ENCODE assay signal across 9 mouse cellular contexts in genomic region chr2:164442315-164443050, GRCm38 (mm10). TPM values are rescaled to one million over a fixed set of nuclear protein-coding genes. Genes with fewer than 3 reads are reported as not detected.
DNase-seq lines count a peak whose midpoint lies in the region; ATAC-seq and TF ChIP-seq lines count a peak whose summit lies in the region.
"Had no signal": no experiment of that assay in that cellular context is flagged by ENCODE, and none has a peak within 500 bp of the region (broad histone marks: within the 10 kb centered on the region; RNA-seq: fewer than 3 reads in every experiment).

No protein-coding gene starts in this region.

- no peak for TF ChIP-seq CTCF in embryonic fibroblast, embryonic 13.5 days (IDR thresholded peaks at IDR 0.05; ENCODE audit: borderline replicate concordance, insufficient read depth, low read length)

- H3K9ac ChIP-seq in limb, embryonic 12.5 days (replicated peaks) = peak overlapping the region; percentile 77
- peak overlapping the region; percentile 63 for H3K9ac ChIP-seq in midbrain, embryonic 14.5 days (replicated peaks; ENCODE audit: low read length)

- 2% methylated on average over 29 of the region's 29 CpGs for WGBS in limb, embryonic 12.5 days
- 2% methylated on average over 29 of the region's 29 CpGs for WGBS in midbrain, embryonic 14.5 days

- H3K4me2 ChIP-seq in limb, embryonic 12.5 days = peak overlapping the region; percentile 87
- peak overlapping the region; percentile 96 for H3K4me2 ChIP-seq in midbrain, embryonic 14.5 days (ENCODE audit: low read length)

- no peaks in the 10 kb centered on the region for H3K36me3 ChIP-seq in limb, embryonic 12.5 days
- no peaks in the 10 kb centered on the region for H3K36me3 ChIP-seq in midbrain, embryonic 14.5 days (ENCODE audit: control insufficient read depth, insufficient read depth, low read length)

- no peak; the same call in 1 of the 2 replicates for TF ChIP-seq POLR2A in embryonic fibroblast, embryonic 13.5 days (IDR thresholded peaks at IDR 0.05; ENCODE audit: low read depth, low read length)

- peak; percentile 52 for ATAC-seq in limb, embryonic 12.5 days (ENCODE audit: insufficient number of reproducible peaks, insufficient read depth, low FRiP score, low TSS enrichment, low read depth)
- peak; percentile 24; the same call in 1 of the 2 replicates for ATAC-seq in midbrain, embryonic 14.5 days (ENCODE audit: low FRiP score, low TSS enrichment)

- no peaks in the 10 kb centered on the region for H3K9me3 ChIP-seq in limb, embryonic 12.5 days
- no peaks in the 10 kb centered on the region for H3K9me3 ChIP-seq in midbrain, embryonic 14.5 days (ENCODE audit: control insufficient read depth, low read length)

- DNase-seq in spleen, adult 18-20 months = peak; percentile 26 to 44
- no peak for DNase-seq in spleen, postnatal 14 days (ENCODE audit: low spot score in 2 of 2)
- DNase-seq in heart, postnatal 10 days = peak; percentile 51 to 63
- peak; percentile 28 for DNase-seq in midbrain, embryonic 14.5 days
- DNase-seq in retina, postnatal 1 day = no peak
- no peak for DNase-seq in frontal cortex, postnatal 25 days (ENCODE audit: low spot score in 2 of 2)

- intact Hi-C loops in heart, postnatal 10 days (cut with DNase I) = no loop called here

- peaks cover 17% of the 10 kb centered on the region for H3K27me3 ChIP-seq in limb, embryonic 12.5 days
- peaks cover 15% of the 10 kb centered on the region for H3K27me3 ChIP-seq in midbrain, embryonic 14.5 days (ENCODE audit: control insufficient read depth, insufficient read depth, low read length)

- peak overlapping the region; percentile 68 for H3K27ac ChIP-seq in embryonic fibroblast, embryonic 13.5 days (ENCODE audit: insufficient read depth, low read length)
- H3K27ac ChIP-seq in limb, embryonic 12.5 days = peak overlapping the region; percentile 45; the same call in 1 of the 2 replicates
- no peak overlapping the region for H3K27ac ChIP-seq in midbrain, embryonic 14.5 days (replicated peaks; ENCODE audit: low read depth, low read length)

- H3K4me3 ChIP-seq in embryonic fibroblast, embryonic 13.5 days (ENCODE audit: insufficient read depth, low read length) = peak overlapping the region; percentile 66
- peak overlapping the region; percentile 64 for H3K4me3 ChIP-seq in limb, embryonic 12.5 days (replicated peaks)
- peak overlapping the region; percentile 43 for H3K4me3 ChIP-seq in midbrain, embryonic 14.5 days (replicated peaks; ENCODE audit: low read depth, low read length)

- peaks cover 10% of the 10 kb centered on the region for H3K4me1 ChIP-seq in embryonic fibroblast, embryonic 13.5 days (ENCODE audit: control insufficient read depth, insufficient read depth, low read length)
- peaks cover 46% of the 10 kb centered on the region for H3K4me1 ChIP-seq in limb, embryonic 12.5 days (replicated peaks)
- H3K4me1 ChIP-seq in midbrain, embryonic 14.5 days (ENCODE audit: control insufficient read depth, insufficient read depth, low read length) = peaks cover 13% of the 10 kb centered on the region

RNA-seq across cellular contexts. Expression of gene Sdc4, which starts 1.2 kb away (rescaled TPM):
- polyA plus RNA-seq in embryonic fibroblast, embryonic 13.5 days (2011; ENCODE audit: insufficient read length, low read depth, missing spikeins) = 242 and 248 TPM in 2 replicates
- 10 to 100 TPM; 24.3 to 39.3 TPM for total RNA-seq in heart, postnatal 10 days (2021)
- 34.3 and 36.5 TPM in 2 replicates for polyA plus RNA-seq in limb, embryonic 12.5 days (2016; fragmentation: Nextera tagmentation; extraction: Ambion mirVana)
- 2.4 and 4.9 TPM in 2 replicates for polyA plus RNA-seq in midbrain, embryonic 14.5 days (2014; fragmentation: Nextera tagmentation; extraction: Ambion mirVana)

RNA-seq across cellular contexts. Expression of gene Sys1, which starts 14.3 kb away (rescaled TPM):
- 23.1 and 23.6 TPM in 2 replicates for polyA plus RNA-seq in embryonic fibroblast, embryonic 13.5 days (2011; ENCODE audit: insufficient read length, low read depth, missing spikeins)
- total RNA-seq in heart, postnatal 10 days (2021) = 10 to 100 TPM; 21.3 to 25.1 TPM
- 55.2 and 59.2 TPM in 2 replicates for polyA plus RNA-seq in limb, embryonic 12.5 days (2016; fragmentation: Nextera tagmentation; extraction: Ambion mirVana)
- polyA plus RNA-seq in midbrain, embryonic 14.5 days (2014; fragmentation: Nextera tagmentation; extraction: Ambion mirVana) = 93.1 and 97.2 TPM in 2 replicates

RNA-seq across cellular contexts. Expression of gene Gm20458, which starts 18.3 kb away (rescaled TPM):
- polyA plus RNA-seq in embryonic fibroblast, embryonic 13.5 days (2011; ENCODE audit: insufficient read length, low read depth, missing spikeins) = 4.1 and 5.8 TPM in 2 replicates
- total RNA-seq in heart, postnatal 10 days (2021) = 1 to 10 TPM; 5.5 to 7.4 TPM
- 2.3 and 3.4 TPM in 2 replicates for polyA plus RNA-seq in limb, embryonic 12.5 days (2016; fragmentation: Nextera tagmentation; extraction: Ambion mirVana)
- 3.4 and 5.1 TPM in 2 replicates for polyA plus RNA-seq in midbrain, embryonic 14.5 days (2014; fragmentation: Nextera tagmentation; extraction: Ambion mirVana)
- total RNA-seq: neutrophil, adult 5-6 weeks had no signal

RNA-seq across cellular contexts. Expression of gene Trp53tg5, which starts 31.0 kb away (rescaled TPM):
- polyA plus RNA-seq in embryonic fibroblast, embryonic 13.5 days (2011; ENCODE audit: insufficient read length, low read depth, missing spikeins) = not detected in 2 replicates
- not detected for total RNA-seq in heart, postnatal 10 days (2021)
- not detected in 2 replicates for polyA plus RNA-seq in limb, embryonic 12.5 days (2016; fragmentation: Nextera tagmentation; extraction: Ambion mirVana)
- polyA plus RNA-seq in midbrain, embryonic 14.5 days (2014; fragmentation: Nextera tagmentation; extraction: Ambion mirVana) = not detected in 2 replicates
- total RNA-seq: neutrophil, adult 5-6 weeks had no signal

RNA-seq across cellular contexts. Expression of gene Matn4, which starts 37.5 kb away (rescaled TPM):
- polyA plus RNA-seq in embryonic fibroblast, embryonic 13.5 days (2011; ENCODE audit: insufficient read length, low read depth, missing spikeins) = 0.18 and 3.1 TPM in 2 replicates
- total RNA-seq in heart, postnatal 10 days (2021) = 1 to 10 TPM; 1.2 to 2.3 TPM
- polyA plus RNA-seq in limb, embryonic 12.5 days (2016; fragmentation: Nextera tagmentation; extraction: Ambion mirVana) = 50.5 and 78.0 TPM in 2 replicates
- not detected in 2 replicates for polyA plus RNA-seq in midbrain, embryonic 14.5 days (2014; fragmentation: Nextera tagmentation; extraction: Ambion mirVana)
- total RNA-seq: neutrophil, adult 5-6 weeks had no signal

Comparison
In these comparisons a context has a peak if more than half of its experiments do, and no peak if none do; other contexts are left out.
1. DNase-seq: peak in spleen, adult 18-20 months (2 of 2), heart, postnatal 10 days (2 of 2) and midbrain, embryonic 14.5 days (single experiment); none in spleen, postnatal 14 days (0 of 2), retina, postnatal 1 day (single experiment) and frontal cortex, postnatal 25 days (0 of 2).
2. Peak in every context shown above with its lines, with median percentiles within 50 percentile points of each other: H3K4me3 ChIP-seq.